Mouse (Mus musculus) heart, postnatal 4 days (tissue): ENCODE data around the gene Dab2ip. TPM values are rescaled to one million over a fixed set of nuclear protein-coding genes. Genes with fewer than 3 reads are reported as not detected.
A peak's percentile ranks its signal among the peaks of the same experiment; 100 is the strongest.

Experiments
- DNase-seq: peaks from one replicate; pipeline ENCODE4 v3.0.0; 2021
- total RNA-seq, 2 experiments: library from RNA; stranded (reverse); gene quantifications; 2 replicates each; pipeline ENCODE4 v1.2.3; 2021

Gene Dab2ip
- total RNA-seq, 2 experiments from 2014 or later: 54.6 to 55.2 TPM

DNA sequence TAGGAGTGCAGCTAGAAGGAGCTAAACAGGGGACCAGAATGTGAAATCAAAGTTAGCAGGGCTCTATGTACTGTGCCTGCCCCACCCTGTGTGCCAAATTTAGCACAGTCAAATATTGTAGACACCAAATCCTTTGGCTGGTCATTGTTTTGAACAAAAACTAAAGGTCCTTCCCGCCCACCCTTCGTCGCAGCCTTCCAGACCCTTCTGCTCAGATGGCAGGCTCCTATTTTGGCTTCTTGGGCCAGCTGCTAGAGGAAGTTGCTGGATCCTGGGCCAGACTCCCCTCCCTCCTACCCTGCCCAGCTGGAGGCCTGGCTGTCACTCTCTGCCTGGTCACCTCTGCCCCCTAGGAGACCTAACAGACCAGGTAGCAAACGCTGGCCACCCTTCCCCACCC is 38.7 kb downstream of the Dab2ip start:
- no peak for DNase-seq

DNA sequence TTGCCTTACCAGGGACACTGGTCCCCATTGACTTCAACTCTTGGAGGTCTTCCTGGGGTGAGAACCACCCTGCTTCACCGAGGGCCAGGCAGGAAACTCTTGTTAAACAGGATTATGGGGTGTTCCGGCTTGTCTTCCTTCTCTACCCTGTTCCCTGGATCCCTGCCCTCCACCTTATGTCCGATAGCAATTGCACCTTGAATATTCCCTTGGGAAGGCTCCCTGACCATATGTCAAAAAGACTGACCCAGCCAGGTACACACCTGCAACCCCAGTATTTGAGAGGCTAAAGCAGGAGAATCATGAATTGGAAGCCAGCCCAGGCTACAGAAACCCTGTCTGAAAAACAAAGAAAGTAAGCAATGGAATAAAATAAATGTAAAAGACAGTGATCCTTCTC is 40.8 kb downstream of the Dab2ip start:
- DNase-seq: no peak

DNA sequence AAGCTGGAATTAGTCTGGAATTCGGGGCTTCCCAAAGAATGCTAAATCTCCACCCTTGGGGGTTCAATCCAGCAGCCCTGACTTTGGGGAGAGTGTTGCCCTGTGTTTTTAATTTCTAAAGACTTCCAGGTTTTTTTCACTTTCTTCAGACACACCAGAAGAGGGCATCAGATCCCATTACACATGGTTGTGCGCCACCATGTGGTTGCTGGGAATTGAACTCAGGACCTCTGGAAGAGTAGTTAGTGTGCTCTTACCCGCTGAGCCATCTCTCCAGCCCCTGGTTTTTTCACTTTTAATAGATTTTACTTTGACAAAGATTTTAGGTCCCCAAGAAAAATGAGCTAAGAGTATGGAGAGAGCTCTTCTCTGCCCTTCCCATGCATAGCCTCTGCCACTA is 43.6 kb downstream of the Dab2ip start:
- no peak for DNase-seq

DNA sequence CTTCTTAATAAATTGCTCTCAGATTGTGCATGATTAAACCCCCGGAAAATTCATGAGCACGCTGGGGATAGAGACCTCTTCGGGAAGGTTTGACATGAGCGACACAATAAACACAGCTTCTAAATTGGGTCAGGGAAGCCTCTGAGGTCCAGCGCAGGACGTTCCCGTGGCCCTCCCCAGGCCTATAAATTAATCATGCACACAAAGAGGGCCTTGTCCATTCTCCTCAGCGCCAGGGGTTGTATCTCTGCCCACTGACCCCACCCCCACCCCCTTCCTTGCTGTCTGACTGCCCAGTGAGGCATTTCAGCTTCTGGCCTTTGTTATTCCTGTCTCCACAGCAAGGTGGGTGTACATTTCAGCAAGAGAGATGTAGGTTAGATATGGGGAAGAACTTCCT is 49.4 kb downstream of the Dab2ip start:
- no peak for DNase-seq

DNA sequence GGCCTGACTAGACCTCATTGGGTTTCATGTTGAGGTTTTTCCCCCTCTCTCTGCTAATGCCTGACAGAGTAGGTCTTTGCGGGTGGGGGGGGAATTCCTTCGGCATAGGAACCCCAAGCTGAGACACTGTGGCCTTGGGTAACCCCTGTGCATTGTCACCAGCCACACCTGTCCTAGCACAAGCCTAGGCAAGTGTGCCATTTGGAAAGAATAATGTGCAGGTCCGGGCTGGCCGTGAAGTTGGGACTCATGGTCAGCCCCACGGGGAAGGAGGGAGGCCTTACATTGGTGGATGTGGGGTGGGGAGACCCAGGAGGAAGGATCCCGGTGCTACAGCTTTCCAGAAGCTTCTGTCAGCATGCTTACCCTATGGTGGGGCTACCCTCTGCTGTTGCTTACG is 50.8 kb downstream of the Dab2ip start:
- no peak for DNase-seq

DNA sequence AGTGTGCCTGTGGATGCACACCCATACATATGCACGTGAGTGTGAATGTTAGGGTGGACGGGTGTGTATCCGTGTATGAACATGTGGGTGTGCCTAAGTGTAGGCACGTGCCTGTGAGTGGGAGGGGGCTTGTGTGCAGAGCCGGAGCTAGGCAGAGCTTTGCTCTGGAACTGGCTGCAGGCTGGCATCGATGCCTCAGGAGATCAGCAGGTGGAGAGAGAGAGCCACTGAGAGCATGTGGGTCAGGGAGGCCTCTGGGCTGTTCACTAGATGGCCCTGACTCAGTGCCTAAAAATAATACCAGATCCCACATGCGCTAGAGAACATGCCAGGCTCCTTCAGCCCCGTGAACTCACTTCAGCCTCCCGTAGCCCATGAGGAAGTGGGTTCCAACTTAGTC is 51.3 kb downstream of the Dab2ip start:
- peak; percentile 69 for DNase-seq

DNA sequence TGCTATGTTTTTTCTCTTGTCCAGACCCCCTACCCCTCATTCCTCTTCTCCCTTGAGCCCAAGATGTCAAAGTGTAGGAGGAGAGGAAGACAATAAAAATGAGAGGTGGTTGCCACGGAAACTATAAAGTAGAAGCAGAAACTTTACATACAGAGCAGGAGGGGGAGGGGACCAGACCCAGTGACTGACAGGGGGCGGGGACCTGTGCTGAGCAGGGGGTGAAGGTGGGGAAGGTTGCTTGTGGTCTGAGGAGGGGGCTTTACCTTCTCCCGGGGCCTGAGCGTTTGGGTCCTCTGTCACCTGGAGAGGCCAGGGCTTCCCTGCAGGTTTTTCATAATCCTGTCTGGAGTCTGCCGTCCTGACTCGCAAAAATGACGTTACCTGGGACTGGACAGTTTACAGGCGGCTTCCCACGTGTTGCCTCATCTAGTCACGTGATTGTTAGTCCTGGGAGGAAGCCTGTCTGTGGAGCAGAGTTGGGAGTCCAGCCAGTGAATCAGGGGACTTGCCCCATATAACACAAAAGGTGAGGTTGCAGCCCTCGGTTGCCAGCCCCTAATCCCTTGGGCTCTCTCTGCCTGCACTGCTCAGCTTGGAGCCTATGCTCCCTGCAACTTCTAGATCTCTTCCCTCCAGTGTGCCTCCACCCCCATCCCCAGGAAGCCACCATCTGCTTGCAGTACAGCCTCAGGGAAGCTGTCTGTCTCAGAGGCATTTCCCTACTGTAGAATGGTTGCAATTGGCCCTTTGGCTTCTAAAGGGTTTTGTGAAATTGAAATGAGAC is 52.3 kb downstream of the Dab2ip start:
- DNase-seq: no peak

DNA sequence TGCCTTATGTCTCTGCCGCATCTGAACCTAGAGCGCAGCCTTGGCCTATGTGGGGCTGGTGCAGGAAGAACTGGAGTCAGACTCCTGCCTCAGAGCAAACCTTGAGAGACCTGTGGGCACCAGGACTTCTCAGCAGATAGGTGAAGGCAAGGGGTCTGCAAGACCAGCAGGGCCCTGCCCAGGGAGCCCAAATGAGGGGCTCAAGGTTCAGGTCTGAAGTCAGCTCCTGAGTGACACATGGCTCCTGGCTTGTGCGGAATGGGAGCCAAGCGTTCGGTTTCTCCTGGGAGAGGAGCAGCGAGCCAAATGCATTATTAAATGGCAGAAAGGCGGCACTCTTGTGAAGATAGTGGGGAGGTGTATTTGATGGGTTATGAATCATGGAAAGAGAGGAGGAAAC is 52.9 kb downstream of the Dab2ip start:
- no peak for DNase-seq

DNA sequence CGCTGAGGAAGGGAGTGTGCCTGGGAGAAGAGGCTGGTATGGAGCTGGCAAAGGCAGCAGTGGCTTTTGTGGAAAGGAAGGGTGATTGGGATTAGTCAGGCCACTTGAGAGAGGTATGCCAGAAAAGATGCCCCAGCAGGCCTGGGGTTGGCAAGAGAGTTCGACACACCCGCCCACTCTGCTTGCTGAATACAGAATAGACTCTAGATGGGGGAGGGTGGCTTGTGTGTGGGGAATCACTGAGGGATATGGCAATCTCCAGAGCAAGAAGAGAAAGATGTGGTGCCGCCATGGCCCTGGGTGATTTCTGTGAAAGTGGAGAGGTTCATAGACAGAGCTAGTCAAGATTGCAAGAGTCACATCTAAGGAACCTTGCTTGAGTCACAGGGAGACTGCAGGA is 53.6 kb downstream of the Dab2ip start:
- no peak for DNase-seq

DNA sequence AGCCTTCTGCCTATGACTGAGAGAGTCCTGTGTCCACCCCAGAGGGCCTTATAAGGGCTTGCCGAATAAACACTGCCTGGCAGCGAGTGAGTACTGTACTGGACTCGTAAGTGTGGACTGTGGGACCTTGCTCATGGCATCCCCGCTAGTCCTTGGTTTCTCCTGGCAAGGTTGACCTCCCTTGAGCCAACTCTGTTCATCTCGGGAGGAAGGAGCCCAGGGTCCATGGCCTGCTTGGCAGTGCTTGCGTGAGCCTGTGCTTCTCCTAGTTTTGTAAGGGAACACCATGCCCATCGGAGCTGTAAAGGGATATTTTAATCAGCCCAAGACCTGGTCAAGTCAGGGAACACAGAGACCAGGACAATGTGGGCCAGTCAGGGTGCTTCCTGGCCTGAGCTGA is 54.2 kb downstream of the Dab2ip start:
- DNase-seq: no peak

DNA sequence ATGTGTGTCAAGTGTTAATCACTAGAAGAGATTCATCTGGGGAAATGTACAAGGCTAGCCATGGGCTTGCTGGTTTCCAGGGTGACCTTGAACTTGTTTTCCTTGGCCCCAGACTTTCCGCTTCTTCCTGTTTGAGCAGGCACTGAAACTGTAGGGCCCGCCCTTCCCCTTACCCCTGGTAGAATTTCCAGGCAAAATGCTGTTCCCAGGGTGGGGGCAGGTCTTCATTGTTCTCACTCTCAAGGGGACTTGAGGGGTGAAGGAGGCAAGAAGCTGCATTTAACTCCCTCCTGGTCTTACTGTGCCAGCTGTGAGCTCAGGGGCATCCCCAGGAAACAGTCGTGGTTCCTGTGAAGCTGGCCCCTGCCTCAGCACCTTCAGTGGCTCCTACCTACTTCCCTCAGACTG is 55.9 kb downstream of the Dab2ip start:
- peak; percentile 62 for DNase-seq

DNA sequence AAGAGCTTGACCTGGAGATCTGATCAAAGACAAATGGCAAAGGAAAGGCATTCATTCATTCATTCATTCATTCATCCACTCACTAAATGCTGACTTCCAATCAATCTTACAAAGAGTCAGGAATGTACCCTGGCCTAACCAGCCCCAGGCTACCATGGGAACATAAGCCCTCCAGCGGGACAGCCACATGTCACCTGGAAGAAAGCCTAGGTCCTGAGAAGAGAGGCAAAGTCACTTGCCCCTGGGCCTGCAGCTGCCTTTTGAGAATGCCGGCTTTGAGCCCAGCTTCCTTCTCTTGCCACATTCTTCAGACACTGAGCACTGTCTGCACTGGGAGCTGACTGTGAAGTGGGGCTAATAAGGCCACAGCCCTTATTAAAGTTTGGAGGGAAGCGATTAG is 56.3 kb downstream of the Dab2ip start:
- no peak for DNase-seq

DNA sequence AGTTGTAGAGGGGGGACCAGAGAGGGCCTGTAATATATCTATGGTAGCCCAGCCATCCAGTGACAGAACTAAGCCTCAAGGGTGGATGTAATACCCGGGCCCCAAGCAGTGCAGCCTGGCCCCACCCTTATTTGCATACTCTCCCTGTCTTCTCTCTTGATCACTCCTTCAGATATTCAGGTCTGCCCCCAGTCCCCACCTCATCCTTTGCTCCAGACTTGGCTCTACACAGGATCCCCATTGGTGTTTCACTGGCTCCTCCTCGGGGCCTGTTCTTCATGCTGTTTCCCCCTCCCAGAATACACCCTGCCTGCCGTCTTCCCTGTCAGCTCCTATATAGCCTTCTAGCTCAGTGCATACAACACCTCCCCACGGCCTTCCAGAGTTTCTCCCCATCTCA is 57.3 kb downstream of the Dab2ip start:
- DNase-seq: no peak

DNA sequence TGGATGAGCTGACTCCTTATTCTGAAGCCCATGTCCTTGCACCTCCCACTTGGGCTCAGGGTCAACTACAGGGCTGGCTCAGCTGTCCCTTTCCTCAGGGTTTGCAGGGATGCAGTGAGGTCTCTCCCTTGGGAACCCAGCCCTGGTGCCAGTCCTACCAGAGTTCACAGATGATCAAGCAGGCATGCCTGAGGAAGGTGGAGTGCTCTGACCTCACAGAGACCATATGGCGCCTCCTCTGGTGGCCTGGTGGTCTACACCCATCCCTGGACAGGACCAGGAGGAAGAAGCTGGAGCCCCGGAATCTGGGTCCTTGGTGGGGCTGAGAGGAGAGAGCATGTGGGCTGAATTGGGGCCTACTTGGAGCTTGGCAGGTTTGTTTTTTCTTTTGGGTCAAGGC is 57.9 kb downstream of the Dab2ip start:
- peak; percentile 40 for DNase-seq

DNA sequence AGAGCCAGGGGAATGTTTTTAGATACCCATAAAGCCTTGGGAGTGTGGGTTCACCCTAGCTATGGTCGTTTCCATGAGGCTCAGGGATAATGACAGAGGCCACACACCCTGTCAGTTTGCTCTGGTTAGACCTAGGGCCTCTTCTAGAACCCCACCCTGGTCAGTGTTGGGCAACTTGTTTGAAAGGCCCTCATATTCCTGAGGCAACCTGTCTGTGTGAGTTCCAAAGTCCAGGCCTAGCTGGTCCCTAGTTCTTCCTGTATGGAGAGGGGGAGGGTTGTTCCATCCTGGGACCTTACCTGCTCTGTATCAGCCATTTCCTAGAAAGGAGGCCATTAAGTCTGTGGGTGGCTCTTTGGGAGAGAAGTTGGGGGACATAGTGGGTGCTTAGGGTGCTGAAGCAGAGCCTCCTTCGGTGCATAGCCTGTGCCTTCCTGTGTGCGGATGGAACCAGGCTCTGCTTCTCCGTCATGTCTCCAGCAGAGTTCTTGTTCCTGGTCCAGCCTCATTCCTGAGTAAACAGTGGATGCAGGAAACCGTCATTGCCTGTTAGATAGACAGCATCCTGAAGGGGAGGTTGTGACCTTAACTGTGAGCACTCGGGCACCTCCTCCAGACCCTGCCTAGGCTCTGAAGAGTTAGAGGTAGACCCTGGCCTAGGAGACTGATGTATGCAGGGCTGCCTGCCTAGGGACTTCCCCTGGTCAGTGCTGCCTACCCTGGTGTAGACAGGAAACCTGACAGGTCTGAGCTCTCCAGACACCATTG is 59.0 kb downstream of the Dab2ip start:
- no peak for DNase-seq

DNA sequence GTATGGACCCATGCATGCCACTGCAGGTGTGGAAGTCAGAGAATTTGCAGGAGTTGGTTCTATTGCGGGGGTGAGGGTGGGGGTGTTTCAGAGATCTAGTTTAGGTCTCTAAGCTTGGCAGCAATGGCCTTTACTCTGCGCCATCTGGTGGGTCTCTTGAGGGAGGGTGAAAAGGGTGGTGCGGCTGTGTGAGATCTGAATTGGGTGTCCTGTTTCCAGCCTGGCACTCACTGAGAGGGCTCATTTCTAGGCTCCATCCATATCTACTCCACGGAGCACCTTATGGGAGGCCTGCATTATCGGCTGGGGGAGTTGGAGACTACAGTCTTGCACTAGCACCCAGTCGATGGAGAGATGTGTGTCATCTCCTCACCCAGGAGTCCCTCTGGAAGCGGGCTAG is 60.9 kb downstream of the Dab2ip start:
- no peak for DNase-seq

DNA sequence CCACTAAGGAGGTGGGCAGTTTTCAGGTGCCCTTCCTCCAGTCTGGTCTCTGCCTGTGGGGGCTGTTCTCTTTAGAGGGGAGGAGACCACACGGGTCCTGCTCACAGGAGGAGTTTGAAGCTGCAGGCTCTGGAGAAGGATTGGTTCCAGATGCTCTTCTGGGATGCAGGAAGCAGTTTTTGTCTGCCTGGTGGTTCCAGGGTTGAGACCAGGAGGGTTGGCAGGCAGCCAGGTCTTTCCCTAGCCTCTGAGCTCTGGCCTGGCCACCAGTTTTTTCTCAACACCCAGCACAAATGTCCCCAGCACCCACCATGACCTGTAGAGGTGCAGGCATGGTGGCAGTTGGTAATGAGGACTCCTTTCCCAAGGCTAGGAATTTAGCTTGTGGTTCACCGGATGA is 61.5 kb downstream of the Dab2ip start:
- DNase-seq: peak; percentile 64

DNA sequence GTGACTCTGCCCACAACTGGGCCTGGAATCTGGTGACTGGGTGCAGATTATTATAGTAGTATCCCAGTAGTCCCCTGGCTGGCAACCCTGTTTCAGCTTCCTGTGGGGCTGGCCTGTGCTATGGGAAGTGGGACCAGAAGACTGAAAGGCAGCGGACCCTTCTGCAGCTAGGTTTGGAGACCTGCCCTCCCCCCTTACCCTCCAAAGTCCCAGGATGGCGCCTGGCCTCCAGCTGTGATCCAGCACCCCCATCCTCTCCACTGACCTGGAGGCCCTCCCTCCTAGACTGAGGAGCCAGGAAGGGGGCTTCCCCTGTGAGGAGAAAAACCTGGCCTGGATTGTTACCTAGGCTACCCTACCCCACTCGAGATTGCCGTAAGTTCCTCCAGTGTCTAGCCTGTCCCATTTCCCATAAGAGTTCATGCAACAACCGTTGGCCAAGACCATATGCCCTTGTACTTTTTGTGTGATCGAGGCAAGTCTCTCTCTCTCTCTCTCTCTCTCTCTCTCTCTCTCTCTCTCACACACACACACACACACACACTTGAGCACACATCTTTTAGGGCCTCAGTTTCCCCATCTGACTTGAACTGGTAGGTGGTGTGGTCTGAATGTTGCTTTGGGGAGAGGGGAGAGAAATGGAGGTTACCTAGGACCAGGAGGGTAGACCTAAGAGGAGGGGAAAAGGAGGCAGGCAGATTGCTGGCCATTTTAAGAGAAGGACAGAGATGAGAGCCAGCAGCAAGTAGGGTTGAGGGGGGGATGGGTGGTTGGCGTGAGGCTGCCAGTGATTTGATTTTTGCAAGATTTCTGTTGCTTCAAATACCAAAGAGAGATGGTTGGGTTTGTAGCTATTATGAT is 62.5 kb downstream of the Dab2ip start:
- no peak for DNase-seq

DNA sequence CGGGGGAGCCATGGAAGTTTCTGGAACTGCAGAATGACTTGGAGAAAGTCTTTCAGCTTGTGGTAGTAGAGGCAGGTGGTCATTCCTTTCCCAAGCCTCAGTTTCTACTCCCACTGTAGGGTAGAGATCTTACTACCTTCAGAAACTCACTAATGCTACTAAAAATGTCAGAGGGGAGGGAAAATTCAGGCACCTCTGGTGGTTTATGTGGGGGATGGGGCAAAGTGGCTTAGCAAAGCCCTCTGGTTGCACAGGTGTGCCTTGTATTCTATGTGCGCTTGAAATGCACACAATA is 63.1 kb downstream of the Dab2ip start:
- no peak for DNase-seq

DNA sequence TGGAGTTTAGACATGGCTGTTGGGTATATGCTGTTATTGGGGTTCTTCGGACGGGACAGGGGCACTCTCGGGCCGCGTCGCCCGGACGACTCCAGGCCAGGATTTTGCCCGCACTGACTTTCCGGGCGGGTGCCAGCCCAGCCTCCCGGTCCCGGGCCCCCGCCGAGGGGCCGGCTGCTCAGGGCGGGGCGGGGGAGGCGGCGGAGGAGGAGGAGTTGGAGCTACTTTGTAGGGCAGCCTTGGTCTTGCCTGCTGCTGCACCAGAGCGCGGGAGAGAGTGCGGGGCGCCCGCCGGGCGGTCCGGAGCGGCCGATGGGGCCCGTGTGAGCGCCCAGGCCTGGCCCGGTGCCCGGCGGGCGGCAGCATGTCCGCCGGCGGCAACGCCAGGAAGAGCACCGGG is 63.7 kb downstream of the Dab2ip start:
- DNase-seq: peak; percentile 78

DNA sequence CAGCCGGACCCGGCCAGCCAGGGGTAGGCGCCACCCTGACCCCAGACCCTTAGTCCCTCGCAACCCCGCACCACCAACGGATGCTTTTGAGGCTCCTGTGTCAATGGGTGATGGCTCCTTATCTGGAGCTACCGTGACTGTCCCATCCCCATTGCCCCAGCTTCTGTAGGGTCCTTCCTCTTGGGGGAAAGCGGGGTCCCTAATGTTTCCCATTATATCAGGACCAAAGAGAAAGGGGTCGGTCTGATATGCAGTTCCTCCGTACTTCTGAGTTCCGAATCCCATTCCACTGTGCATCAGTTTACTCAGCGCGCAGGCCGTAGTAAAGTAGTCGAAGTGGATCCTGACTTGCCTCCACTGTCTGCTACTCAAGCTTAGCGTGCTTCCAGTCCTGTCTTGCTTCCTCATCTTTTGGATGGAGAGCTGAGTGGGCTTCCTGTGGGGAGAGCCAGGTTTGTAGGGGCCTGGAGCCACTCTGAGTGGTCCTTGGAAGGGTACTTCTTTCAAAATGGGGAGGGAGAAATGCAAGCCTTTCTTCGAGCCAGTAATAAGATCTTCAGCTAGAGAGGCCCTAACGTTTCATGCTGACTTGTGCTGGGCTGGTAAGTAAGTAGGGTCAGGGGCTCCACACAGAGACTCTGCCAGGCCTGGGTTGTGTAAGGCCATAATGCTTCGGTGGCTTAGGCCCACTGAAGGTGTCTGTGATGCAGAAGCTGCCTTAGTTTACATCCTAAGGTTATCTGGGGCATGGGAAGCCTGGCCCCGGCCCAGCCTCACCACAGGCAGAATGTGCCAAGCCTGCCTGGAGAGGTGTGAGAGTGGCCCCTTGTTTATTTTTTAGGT is 64.4 kb downstream of the Dab2ip start:
- DNase-seq: no peak

DNA sequence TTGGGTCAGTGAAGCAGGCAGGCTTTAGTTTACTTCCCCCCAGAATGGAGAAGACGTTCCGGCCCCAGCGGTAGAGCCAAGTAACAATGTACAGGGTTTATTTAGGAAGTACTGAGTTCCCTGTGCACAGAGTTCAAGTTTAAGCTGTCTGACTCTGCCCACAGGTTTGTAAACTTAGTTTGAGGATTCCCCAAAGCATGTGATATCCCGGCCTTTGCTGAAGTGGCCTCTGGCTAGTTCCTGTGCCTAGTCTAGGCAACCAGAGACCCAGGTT is 65.0 kb downstream of the Dab2ip start:
- DNase-seq: no peak
